Mouse (Mus musculus): Measurements from ENCODE around the gene 1700020D05Rik. TPM values are rescaled to one million over a fixed set of nuclear protein-coding genes. Genes with fewer than 3 reads are reported as not detected.

Gene 1700020D05Rik
- total RNA-seq, 2 experiments from 2014 or later, result 1.7 to 2.2 TPM

GRCm38 (mm10) chr19:5455568-5455967 is 48.0 kb downstream of the 1700020D05Rik start:
- DNase-seq (ENCODE audit: low spot score in 2 of 2), result no peak

GRCm38 (mm10) chr19:5455037-5455436 is 48.5 kb downstream of the 1700020D05Rik start:
- no peak for DNase-seq (ENCODE audit: low spot score in 2 of 2)

Other genes starting within 250 kb of the 1700020D05Rik start
- 10 to 100 TPM; 15.1 to 20.7 TPM for gene Pacs1, start 230.7 kb downstream of the 1700020D05Rik start, total RNA-seq (2021)
- gene Sf3b2, start 208.3 kb downstream of the 1700020D05Rik start, total RNA-seq (2021), result 100 to 1,000 TPM; 139 to 173 TPM
- under 1 TPM; 0.13 to 0.29 TPM for gene Gal3st3, start 205.5 kb downstream of the 1700020D05Rik start, total RNA-seq (2021)
- not detected for gene Catsper1, start 168.0 kb downstream of the 1700020D05Rik start, total RNA-seq (2021)
- gene Cst6, start 154.2 kb downstream of the 1700020D05Rik start, total RNA-seq (2021), result 1 to 10 TPM; 2.5 to 3.2 TPM
- 10 to 100 TPM; 24.4 to 24.5 TPM for gene Eif1ad, start 137.0 kb downstream of the 1700020D05Rik start, total RNA-seq (2021)
- 100 to 1,000 TPM; 127 to 129 TPM for gene Banf1, start 136.6 kb downstream of the 1700020D05Rik start, total RNA-seq (2021)
- 10 to 100 TPM; 79.8 to 85.0 TPM for gene Sart1, start 115.1 kb downstream of the 1700020D05Rik start, total RNA-seq (2021)
- gene Tsga10ip, start 101.3 kb downstream of the 1700020D05Rik start, total RNA-seq (2021), result under 1 TPM in 1 of 2 experiments, not detected in 1; 0.96 TPM
- gene Drap1, start 78.8 kb downstream of the 1700020D05Rik start, total RNA-seq (2021), result 100 to 1,000 TPM; 266 to 283 TPM
- 10 to 100 TPM; 46.5 to 47.2 TPM for gene AI837181, start 78.6 kb downstream of the 1700020D05Rik start, total RNA-seq (2021)
- gene Fosl1, start 56.2 kb downstream of the 1700020D05Rik start, total RNA-seq (2021), result 1 to 10 TPM; 1.1 to 4.9 TPM
- 1 to 10 TPM; 6.4 TPM for gene Ccdc85b, start 45.9 kb downstream of the 1700020D05Rik start, total RNA-seq (2021)
- 10 to 100 TPM; 75.0 to 82.0 TPM for gene Fibp, start 43.2 kb downstream of the 1700020D05Rik start, total RNA-seq (2021)
- gene Ctsw, start 35.3 kb downstream of the 1700020D05Rik start, total RNA-seq (2021), result 1 to 10 TPM; 1.0 to 2.1 TPM
- 10 to 100 TPM; 56.9 to 91.1 TPM for gene Efemp2, start 29.8 kb downstream of the 1700020D05Rik start, total RNA-seq (2021)
- gene Mus81, start 15.4 kb downstream of the 1700020D05Rik start, total RNA-seq (2021), result 10 to 100 TPM; 25.1 to 35.8 TPM
- 100 to 1,000 TPM; 689 to 693 TPM for gene Cfl1, start 13.3 kb downstream of the 1700020D05Rik start, total RNA-seq (2021)
- 10 to 100 TPM; 12.3 to 12.4 TPM for gene Snx32, start 6.8 kb upstream of the 1700020D05Rik start, total RNA-seq (2021)
- gene Ovol1, start 56.9 kb upstream of the 1700020D05Rik start, total RNA-seq (2021), result not detected
- gene Ap5b1, start 64.2 kb upstream of the 1700020D05Rik start, total RNA-seq (2021), result 1 to 10 TPM; 6.5 to 9.9 TPM
- gene Rnaseh2c, start 98.1 kb upstream of the 1700020D05Rik start, total RNA-seq (2021), result 100 to 1,000 TPM; 108 to 113 TPM
- gene Kat5, start 106.5 kb upstream of the 1700020D05Rik start, total RNA-seq (2021), result 10 to 100 TPM; 67.8 to 69.3 TPM
- gene Rela, start 133.7 kb upstream of the 1700020D05Rik start, total RNA-seq (2021), result 10 to 100 TPM; 79.6 to 90.2 TPM
- gene Sipa1, start 159.9 kb upstream of the 1700020D05Rik start, total RNA-seq (2021), result 10 to 100 TPM; 41.1 to 45.6 TPM
- gene Map3k11, start 185.0 kb upstream of the 1700020D05Rik start, total RNA-seq (2021), result 10 to 100 TPM; 36.9 to 45.8 TPM
- gene Pcnx3, start 185.1 kb upstream of the 1700020D05Rik start, total RNA-seq (2021), result 100 to 1,000 TPM in 1 of 2 experiments, 10 to 100 TPM in 1; 84.6 to 103 TPM
- gene Kcnk7, start 200.6 kb upstream of the 1700020D05Rik start, total RNA-seq (2021), result not detected
- 10 to 100 TPM; 33.5 to 45.6 TPM for gene Ehbp1l1, start 222.5 kb upstream of the 1700020D05Rik start, total RNA-seq (2021)
- gene Fam89b, start 225.9 kb upstream of the 1700020D05Rik start, total RNA-seq (2021), result 10 to 100 TPM; 42.9 to 61.5 TPM
- gene Ltbp3, start 237.1 kb upstream of the 1700020D05Rik start, total RNA-seq (2021), result 100 to 1,000 TPM; 241 to 252 TPM

All from adrenal gland, adult 18-20 months (tissue).